Mouse (Mus musculus) spleen, postnatal 4 days (tissue): ENCODE results near the gene Spta1.

ENCODE experiments used
- DNase-seq, 2 experiments: peaks; one replicate each; pipeline ENCODE4 v3.0.0; 2022; ENCODE audit warnings: low spot score in 2 of 2

The Spta1 gene

DNA sequence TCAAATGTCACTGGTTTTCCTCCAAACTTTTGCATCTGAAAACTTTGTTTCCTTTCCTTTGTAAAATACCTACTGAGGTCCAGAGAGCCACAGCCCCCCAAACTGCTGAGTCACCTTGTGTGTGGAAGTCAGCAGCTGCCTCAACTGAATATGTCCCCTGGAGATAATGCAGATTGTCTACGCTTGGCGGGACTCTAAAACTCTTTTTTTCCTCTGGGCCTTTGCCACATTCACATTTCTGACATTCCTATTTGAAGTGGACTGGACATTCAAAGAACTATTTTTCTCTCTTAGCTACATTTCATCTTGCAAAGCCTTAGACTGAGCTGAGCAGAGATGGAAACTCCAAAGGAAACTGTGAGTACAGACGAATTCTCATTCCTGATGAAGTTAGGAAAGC, at the start of gene Spta1:
Gene Spta1, plus strand, starts transcription at position 172 of the 400 bp plus-strand sequence.
- peak; percentile 74 to 78 for DNase-seq

- no peak for DNase-seq
Measured at GRCm38 (mm10) chr1:174131217-174131616, 41.4 kb upstream of the Spta1 start, which contains the start of gene Olfr424. TSS of gene Olfr424 (plus strand) at chr1:174131517.

DNA sequence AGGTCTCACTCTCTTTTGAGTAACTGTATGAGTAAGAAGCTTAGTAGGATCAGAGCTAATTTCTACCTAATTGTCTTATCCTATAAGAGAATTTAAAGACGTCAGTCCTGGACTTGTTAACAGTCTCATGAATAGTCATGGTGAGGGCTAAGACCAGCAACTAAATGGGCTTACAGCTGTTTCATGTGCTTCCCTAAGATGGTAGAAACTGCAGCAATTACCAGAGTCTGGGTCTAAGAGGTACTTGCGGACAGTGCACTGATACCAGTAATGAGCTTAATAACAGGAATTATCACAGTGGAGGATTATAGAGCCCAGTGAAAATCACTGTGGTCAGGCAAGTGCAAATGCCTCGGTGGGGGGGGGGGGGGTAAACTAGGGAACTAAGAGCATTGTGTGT, 40.6 kb upstream of the Spta1 start:
- no peak for DNase-seq

DNA sequence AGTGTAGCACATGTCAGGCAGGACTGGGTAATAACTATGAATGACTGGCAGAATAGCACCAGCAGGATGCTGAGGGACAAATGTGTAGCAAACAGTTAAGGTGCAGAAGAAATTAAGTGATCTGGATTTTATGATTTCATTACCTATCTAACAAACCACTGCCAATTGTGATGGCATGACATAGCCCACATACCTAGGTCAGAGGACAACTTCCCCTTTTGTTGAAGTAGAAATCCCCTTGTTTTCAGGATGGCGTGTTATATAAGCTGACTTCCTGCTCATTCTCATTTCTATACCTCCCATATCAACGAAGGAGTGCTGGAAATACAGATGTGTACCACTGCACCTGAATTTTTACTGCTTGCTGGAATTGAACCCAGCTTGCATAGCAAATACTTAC, 31.2 kb upstream of the Spta1 start:
- no peak for DNase-seq

- DNase-seq, result no peak
Measured at GRCm38 (mm10) chr1:174146696-174147095, 25.9 kb upstream of the Spta1 start.

DNA sequence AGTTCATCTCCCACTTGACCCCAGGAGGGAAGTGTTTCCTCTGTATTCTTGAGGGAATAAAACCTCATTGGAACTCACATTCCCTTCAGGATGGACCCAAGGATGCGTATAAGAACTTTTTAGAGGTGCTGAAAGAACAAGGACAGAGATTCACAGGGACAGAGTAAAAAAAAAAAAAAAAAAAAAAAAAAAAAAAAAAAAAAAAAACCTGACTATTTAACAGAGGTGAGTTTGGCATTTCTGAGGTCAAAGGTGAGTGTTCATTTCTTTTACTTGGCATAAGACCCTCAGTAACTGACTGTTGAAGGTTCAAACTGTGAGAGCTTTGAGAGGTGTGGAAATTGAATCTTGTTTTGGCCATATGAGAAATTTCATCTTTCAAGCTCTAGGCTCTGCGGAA, 23.3 kb upstream of the Spta1 start:
- no peak for DNase-seq

GRCm38 (mm10) chr1:174155333-174155732, 17.2 kb upstream of the Spta1 start, which contains the start of gene Olfr420:
TSS of gene Olfr420 (plus strand) at chr1:174155633.
- DNase-seq, result no peak

- DNase-seq, result no peak
Measured at GRCm38 (mm10) chr1:174157622-174158021, 15.0 kb upstream of the Spta1 start.

DNA sequence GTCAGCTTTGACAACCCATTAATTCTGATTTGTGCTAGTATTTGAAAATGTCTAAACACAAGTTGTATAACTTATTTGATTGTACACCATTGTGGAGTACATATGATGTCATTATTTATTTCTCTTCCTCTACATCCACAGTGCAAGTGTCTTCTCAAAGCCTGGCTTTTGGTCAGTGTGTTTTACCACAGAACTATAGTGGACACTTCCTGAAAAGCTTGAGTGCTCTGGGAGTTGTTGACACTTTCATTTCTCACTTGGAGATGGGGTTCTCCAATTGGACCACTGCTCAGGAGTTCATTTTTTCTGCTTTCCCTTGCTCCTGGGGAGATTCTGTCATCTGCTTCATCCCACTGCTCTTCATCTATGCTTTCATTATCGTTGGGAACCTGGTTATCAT, 14.1 kb upstream of the Spta1 start:
- DNase-seq, result no peak

- DNase-seq, result no peak
Measured at GRCm38 (mm10) chr1:174159095-174159494, 13.5 kb upstream of the Spta1 start.

DNA sequence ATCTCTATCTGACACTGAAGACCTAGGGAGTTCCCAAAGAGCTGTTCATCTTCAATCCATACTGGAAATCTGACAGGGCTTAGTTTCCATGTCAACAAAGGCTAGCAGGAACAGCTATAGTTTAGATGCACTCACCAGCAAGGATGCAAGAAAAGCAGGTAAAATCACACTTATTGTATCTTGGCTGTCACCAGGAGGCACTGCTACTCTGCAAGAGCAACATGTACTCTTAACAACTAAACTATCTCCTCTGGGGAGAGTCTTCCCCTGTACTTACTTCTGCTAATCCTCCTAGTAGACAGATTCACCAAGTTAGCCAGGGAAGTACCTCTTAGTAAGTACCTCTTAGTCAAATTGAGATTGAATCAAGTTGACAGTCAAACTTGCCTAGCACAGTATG, 3.6 kb upstream of the Spta1 start:
- DNase-seq, result no peak

- no peak for DNase-seq
Measured at GRCm38 (mm10) chr1:174170706-174171501, 1.7 kb upstream of the Spta1 start.

GRCm38 (mm10) chr1:174171537-174171936, 1.0 kb upstream of the Spta1 start:
- DNase-seq, result peak; percentile 81 to 82

- DNase-seq, result no peak
Measured at GRCm38 (mm10) chr1:174204699-174205098, 32.1 kb downstream of the Spta1 start.

DNA sequence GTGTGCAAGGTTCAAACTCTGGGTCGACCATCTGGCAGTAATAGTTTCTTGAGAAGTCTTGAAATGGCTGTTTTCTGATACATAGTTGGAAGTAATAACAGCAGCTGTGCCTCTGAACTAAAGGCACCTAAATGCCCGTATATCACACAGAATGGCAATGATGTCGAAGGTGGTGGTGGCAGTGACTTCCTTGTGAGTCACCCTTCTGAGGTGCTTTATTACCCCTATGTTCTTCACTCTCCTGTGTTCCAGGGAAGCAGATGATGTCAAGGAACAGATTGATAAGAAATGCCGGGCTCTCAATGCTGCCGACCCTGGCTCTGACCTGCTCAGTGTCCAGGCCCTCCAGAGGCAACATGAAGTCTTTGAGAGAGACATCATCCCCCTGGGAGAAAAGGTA, 39.7 kb downstream of the Spta1 start:
- DNase-seq, result no peak

GRCm38 (mm10) chr1:174215270-174216038, 42.9 kb downstream of the Spta1 start:
- no peak for DNase-seq

DNA sequence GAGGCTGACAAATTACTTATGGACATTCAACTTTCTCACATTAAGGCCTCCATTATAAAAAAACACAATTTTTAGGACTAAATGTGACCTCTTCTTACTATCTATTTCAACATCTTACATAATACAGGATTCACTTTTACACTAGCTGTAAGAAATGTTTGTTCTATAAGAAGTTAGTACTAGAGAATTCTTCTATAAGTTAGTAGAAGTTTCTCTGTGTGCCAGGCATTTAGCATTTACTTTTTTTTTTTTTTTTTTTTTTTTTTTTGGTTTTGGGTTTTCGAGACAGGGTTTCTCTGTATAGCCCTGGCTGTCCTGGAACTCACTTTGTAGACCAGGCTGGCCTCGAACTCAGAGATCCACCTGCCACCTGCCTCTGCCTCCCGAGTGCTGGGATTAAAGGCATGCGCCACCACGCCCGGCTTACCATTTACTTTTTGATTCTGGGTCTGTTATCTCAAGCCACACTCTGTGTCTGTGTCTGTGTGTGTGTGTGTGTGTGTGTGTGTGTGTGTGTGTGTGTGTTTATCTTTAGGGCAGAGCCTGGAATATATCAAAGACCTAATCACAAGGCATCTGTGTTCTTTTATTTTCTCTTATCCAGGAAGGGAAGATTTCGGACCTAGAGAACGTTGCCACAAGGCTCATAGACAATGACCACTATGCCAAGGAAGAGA, 44.1 kb downstream of the Spta1 start:
- DNase-seq, result no peak

DNA sequence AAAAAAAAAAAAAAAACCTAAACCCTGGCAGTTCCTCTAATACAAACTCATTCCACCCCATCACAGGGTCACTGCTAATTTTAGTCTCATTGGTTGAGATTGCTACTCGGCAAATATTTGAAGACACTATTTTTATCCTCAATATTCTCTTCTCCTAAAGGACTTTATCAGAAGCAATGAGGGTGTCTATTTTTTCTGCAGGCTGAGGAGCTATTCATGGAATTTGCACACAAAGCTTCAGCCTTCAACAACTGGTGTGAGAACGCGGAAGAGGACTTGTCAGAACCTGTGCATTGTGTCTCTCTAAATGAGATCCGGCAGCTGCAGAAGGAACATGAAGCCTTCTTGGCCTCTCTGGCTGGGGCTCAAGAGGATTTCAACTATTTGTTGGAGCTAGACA, 67.3 kb downstream of the Spta1 start:
- DNase-seq, result no peak

GRCm38 (mm10) chr1:174244621-174245020, 72.0 kb downstream of the Spta1 start:
- no peak for DNase-seq

- no peak for DNase-seq
Measured at GRCm38 (mm10) chr1:174246080-174246479, 73.5 kb downstream of the Spta1 start.

DNA sequence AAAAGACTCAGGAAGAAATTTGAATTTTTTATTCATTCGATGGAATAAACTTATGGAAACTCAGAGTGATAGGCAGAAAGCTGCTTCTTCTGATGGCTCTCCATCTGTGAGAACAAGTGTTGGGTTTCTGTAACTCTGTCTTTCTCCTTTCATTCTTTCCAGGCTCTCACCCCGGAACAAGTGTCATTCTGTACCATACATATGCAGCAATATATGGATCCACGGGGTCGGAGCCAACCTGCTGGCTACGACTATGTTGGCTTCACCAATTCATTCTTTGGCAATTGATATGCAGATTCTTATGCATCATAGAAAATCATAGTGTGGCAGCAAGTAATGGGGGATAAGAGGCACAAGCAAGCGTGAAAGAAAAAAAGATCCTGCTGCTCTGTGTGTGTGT, 74.6 kb downstream of the Spta1 start:
- DNase-seq, result no peak

DNA sequence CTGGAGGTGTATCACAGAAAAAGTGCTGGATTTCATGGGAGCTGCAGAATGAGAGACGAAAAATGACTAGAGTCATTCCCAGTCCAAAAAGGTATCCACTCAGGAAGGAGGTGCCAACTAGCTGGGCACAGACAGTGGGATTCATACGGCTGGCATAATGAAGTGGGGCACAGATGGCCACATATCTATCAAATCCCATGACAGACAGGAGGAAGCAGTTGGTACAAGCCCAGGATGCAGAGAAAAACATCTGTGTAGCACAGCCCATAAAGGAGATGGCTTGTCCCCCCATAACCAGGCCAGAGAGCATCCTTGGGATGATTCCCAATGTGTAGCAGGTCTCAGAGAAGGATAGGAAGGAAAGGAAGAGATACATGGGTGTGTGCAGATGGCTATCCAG, 77.8 kb downstream of the Spta1 start:
- DNase-seq, result no peak
